Mouse (Mus musculus) cortical plate, adult 2 months (tissue): ENCODE results near the gene Anapc1.

Source experiments
- CTCF ChIP-seq: fragments of 200-500 bp; IDR thresholded peaks from 2 replicates; pipeline ENCODE4 v1.5.1; 2011; ENCODE audit warnings: mild to moderate bottlenecking, control low read depth, low read length; ENCODE audit not compliant: insufficient read depth; ENCODE audit errors: extremely low read depth
- POLR2A ChIP-seq: fragments of 200-500 bp; IDR thresholded peaks from 2 replicates; pipeline ENCODE4 v1.6.1; 2011; ENCODE audit warnings: mild to moderate bottlenecking, low read length, control low read depth; ENCODE audit not compliant: insufficient read depth; ENCODE audit errors: extremely low read depth

DNA sequence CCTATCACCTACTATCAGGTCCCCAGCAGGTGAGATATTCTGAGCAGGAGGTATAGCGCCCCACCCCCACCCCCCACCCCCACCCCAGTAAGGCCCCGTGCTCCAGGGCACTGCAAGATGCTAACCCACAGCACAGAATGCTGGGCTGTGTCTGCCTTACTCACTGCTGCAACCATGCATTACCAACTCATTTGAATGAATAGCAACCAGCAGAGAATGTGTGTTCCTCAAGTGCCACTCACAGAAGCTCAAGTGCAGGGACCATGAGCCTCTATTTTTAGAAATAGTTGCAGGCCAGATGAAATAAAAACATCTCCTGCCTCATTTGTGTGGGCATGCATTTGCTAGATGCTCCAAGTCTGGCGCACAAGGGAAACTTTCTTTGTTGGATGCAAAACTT lies 40.4 kb upstream of the Anapc1 start:
- TF ChIP-seq POLR2A (no peak), CTCF (no peak)
